Mouse (Mus musculus) lung, postnatal 0 days (tissue): ENCODE data around the gene Bach2.

Experiments
- CTCF ChIP-seq: IDR thresholded peaks from 2 replicates; pipeline ENCODE4 v1.5.1; 2016; ENCODE audit warnings: antibody characterized with exemption, mild to moderate bottlenecking
- EP300 ChIP-seq: IDR thresholded peaks from 2 replicates; pipeline ENCODE4 v1.6.1; 2016; ENCODE audit warnings: antibody characterized with exemption, mild to moderate bottlenecking, control low read depth

- TF ChIP-seq CTCF (no peak), EP300 (no peak; the same call in 1 of the 2 replicates)
These were observed 113.8 kb downstream of the Bach2 start for GRCm38 (mm10) chr4:32352442-32352841.
